Mouse (Mus musculus) B cell, adult (primary cell): ENCODE data around the gene Zrsr2. TPM values are rescaled to one million over a fixed set of nuclear protein-coding genes. Genes with fewer than 3 reads are reported as not detected.

Experiments
- total RNA-seq: library from RNA; stranded (reverse); gene quantifications from 4 replicates; pipeline ENCODE4 v1.2.4, GENCODE M21; 2023; ENCODE audit not compliant: inconsistent age

Gene Zrsr2
- 70.1 to 81.4 TPM (median 76.5 TPM) in 4 replicates for total RNA-seq

GRCm38 (mm10) chrX:163958467-163958875 is at the start of gene Zrsr2:
TSS of gene Zrsr2 (minus strand) at chrX:163958661.

GRCm38 (mm10) chrX:163908337-163909250 is 49.9 kb downstream of the Zrsr2 start, which contains the start of gene Ap1s2:
TSS of gene Ap1s2 (plus strand) at chrX:163909017.

Other genes with a start within 250 kb of the Zrsr2 start
- gene Rnf138rt1, start 197.3 kb downstream of the Zrsr2 start, total RNA-seq, result 0.45 TPM in 1 of 4 replicates, not detected in the others
- gene Ap1s2, start 49.6 kb downstream of the Zrsr2 start, total RNA-seq, result 27.4 to 31.2 TPM (median 28.5 TPM) in 4 replicates
- gene Car5b, start 69.3 kb upstream of the Zrsr2 start, total RNA-seq, result 0.13 to 0.32 TPM (median 0.15 TPM) in 3 of 4 replicates, not detected in the other
- 16.1 to 20.3 TPM (median 16.7 TPM) in 4 replicates for gene Siah1b, start 117.8 kb upstream of the Zrsr2 start, total RNA-seq
- not detected in 4 replicates for gene Cltrn, start 130.2 kb upstream of the Zrsr2 start, total RNA-seq
- not detected in 4 replicates for gene Ace2, start 180.7 kb upstream of the Zrsr2 start, total RNA-seq